Mouse (Mus musculus): ENCODE data around the gene Cutal.
A peak's percentile ranks its signal among the peaks of the same experiment; 100 is the strongest.

Cutal gene

DNA sequence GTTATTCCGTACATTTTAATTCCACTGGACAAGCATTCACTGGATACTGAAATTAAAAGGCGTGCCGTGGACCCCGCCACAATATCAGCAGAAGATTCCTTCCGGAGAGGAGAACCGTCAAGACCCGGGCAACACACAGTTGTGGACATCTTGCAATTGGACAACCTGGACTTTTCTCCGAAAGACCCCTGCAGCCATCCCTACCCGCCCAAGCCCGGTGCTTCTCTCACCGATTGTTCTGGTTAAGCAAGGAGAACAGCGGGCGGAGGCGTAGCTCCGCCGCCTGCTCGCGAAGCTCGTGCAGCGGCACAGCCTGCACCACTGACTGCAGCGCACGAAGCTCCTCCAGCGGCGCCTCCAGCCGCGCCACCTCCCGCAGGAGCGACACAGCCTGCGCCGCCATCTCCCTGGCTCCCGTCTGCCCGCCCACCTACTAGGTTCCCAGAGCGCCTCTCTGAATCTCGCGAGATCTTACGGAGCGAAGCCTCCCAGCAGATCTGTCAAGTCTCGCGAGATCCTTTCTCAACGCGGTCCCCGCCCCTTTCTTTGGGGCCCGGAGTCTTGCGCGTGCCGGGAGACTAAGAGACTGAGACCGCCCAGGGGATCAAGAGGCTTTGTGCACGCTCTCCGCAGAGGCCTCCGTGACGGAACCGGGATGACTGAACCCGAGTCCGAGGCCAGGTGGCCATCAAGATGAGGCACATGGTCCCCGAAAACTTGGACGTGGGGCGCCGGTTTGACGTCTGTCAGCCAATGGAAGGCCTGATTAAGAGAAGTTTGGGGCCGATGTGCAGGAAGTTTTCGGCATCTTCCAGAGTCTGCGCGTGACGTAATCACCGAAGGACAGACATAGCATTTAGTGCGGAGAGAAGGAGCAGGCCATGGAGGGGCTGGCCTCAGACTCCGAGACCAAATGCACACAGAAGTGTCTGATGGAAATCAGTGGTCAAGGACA, 3.4 kb upstream of the Cutal start:
- peak; percentile 5; the same call in 1 of the 2 replicates for TF ChIP-seq GATA4 (IDR thresholded peaks at IDR 0.05; ENCODE audit: insufficient replicate concordance, low read length)

DNA sequence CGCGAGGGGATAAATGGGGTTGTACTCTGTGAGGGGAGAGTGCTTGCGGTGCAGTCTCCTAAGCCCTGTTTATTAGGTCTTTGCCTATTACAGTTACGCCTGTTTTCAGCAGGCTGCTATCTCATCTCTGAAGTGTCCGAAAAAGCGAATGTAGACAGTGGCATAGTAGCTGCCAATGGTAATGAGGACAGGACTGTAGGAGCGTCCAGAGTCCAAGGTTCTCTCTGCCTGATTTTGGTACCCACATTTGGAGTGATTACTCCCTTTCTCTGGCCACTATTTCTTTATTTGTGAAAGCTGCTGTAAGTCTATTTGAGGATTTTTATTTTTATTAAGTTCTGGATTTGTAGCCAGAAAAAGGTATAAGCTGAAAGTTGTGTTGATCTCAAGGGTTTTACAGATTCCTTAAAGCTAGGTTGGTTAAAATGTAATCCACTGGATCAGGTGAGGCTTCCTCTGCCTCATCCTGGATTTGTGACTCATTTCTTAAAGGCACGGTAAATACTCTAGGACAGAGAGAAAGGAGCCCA, 685 bp downstream of the Cutal start, which contains the start of gene Psmd5:
TSS of gene Psmd5 (minus strand) at position 153 of the 530 bp plus-strand sequence.
- no peak for TF ChIP-seq GATA4 (IDR thresholded peaks at IDR 0.05; ENCODE audit: insufficient replicate concordance, low read length)

DNA sequence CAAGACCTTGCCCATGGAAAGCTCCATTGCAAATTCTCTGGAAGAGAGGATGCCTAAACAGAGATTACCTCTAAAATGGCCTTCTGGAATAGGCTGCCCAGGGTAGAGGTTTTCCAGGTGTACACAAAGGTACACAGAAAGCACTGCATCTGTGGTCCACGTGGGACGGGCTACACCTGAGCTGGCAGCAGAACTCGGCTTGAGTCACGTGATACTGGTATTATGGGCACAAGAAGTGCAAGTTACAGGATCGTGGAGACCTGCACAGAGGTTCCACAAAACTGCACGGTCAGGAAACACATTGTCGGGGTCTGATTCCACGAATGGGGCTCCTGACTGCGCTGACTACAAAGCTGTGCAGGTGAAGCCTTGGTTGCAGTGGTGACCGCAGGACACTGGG, 5.9 kb downstream of the Cutal start:
- no peak for TF ChIP-seq GATA4 (IDR thresholded peaks at IDR 0.05; ENCODE audit: insufficient replicate concordance, low read length)

DNA sequence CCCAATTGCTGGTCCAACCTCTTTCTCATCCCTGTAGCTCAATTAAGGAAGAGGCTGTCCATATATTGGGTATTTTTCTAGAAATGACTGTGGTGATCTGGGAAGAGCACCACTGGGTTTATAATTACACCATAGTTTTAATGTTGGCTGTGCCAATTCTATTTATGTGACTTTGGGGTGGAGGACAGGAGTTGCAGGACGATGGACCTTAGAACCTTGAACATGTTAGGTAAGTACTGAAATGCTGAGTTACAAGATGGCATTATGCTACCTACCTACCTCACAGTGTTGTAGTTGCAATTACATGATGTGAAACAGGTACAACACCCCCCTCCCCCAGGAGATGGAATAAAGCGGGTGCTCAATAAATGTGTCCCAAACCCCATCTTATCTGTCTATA, 8.6 kb downstream of the Cutal start:
- TF ChIP-seq GATA4 (IDR thresholded peaks at IDR 0.05; ENCODE audit: insufficient replicate concordance, low read length): no peak

DNA sequence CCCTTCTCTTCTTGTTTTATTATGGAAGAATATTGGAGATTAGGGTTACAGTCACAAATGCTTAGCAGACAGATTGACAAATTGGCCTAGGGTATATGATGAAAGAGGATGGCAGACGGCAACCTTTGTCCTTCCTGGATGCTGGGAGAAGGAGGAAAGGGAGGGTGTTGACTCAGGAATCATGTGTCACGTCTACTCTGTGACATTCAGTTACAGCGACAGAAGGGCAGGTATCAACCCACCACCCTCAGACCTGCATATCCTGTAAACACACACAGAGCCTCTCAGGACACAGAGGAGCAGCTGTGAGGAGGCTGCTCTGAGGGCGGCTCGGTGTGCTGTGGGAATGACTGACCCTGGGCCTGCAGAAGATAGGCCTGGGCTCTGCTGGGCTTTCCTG, 9.0 kb downstream of the Cutal start:
- TF ChIP-seq GATA4 (IDR thresholded peaks at IDR 0.05; ENCODE audit: insufficient replicate concordance, low read length): no peak

DNA sequence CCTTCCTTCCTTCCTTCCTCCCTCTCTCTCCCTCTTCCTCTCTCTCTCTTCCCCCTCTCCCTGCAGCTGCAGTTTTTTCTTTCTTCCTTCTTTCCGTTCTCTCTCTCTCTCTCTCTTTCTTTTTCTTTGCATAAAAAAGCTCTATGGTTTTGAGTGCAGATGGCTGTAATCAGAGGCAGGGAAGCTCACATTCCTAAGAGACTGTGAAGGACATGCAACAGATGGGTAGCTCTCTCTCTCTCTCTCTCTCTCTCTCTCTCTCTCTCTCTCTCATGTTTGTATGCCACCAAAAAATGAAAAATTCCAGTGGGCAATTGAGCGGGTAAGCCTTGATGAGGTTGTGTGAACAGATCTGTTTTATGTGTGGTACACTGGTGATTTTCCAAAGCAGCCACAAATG, 10.0 kb downstream of the Cutal start:
- TF ChIP-seq GATA4 (IDR thresholded peaks at IDR 0.05; ENCODE audit: insufficient replicate concordance, low read length): no peak

DNA sequence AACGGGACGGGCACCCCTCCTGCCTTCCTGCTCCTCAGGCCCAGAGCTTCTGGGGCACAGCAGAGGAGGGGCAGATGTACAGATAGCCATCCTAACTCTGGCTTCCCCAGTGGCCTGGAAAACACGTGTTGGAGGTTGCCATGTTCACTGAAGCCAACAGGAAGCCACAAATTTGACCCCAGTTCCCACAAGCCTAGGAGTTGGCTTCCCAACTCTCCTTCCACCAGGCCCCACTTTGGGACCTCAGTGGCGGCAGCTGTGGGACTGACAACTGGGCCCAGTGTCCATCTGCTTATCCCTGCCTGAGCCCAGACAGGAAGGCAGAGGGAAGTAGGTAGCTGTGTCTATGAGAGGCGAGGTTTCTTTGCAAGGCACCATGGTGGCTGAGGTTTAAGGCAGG, 19.8 kb downstream of the Cutal start:
- no peak for TF ChIP-seq GATA4 (IDR thresholded peaks at IDR 0.05; ENCODE audit: insufficient replicate concordance, low read length)

DNA sequence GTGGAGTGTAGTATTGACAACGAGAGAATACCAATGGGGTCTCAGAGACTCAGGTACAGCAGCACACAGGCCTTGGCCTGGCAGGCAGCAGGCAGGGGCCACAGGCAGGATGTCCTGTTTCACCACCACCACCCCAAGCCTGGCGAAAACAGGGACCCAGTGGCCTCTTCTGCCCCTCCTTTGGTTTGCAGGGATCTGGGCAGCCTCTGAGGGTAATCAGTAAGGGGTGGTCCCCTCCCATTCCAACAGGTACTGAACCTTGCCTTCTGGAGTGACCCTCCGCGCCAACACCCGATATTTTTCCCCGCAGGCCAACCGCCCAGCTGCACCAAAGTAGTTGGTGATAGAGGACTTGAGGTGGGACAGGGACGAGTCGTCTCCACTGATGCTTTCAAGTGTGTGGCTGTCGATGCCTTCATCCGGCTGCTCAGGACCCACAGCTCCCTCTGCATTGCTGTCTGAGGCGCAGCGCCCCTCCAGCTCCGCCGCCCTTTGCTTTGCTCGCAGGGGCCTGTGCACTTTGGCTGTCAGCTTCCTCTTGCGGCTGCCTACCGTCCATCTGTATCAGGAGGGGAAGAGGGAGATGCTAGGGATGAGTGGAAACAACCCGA, 21.4 kb downstream of the Cutal start:
- no peak for TF ChIP-seq GATA4 (IDR thresholded peaks at IDR 0.05; ENCODE audit: insufficient replicate concordance, low read length)

DNA sequence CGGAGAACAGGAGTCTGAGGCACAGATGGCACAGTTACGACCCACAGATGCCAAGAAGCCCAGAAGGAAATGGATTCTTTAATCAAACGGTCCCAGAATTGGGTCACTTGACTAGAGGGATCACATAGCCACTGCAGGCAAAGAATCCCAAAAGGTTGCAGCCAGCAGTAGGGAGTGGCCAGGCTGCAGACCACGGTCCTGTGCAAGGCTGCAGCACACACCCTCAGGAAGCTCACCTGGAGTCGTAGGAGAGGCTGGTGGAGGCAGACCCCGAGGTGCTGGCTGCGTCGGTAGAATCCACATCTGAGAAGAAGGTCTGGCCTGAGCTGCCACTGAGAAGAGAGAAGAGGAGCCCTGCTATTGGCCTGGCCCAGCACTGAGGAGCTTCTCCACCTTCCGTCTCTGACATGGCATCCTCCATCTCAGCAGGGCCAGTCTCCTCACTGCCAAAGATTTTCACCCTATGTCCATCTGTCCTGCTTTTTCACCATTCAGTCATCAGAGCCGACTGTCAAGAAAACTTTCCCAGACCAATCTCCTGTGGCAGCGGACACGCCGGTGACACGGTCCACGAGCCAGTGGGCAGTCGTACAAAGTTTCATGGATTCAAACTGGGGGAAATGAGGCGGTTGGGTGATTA, 22.7 kb downstream of the Cutal start:
- no peak for TF ChIP-seq GATA4 (IDR thresholded peaks at IDR 0.05; ENCODE audit: insufficient replicate concordance, low read length)

DNA sequence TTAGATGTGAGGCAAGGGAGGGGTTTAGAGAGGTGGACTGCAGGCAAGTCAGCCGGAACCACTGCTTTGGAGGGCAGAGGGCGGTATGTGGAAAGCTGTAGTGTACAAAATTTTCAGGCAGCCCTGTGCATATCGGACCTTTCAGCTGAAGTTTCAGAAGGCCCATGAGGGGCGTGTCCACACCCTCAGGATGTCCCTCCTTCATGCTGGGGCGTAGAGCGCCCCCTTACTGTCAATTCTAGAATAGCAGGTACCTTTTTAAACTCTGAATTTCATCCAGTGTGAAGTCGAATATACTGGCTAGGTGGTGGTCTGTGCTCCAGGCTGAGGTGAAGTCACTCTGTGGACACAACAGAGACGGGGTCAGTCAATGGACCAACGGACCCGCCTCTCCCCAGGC, 23.6 kb downstream of the Cutal start:
- TF ChIP-seq GATA4 (IDR thresholded peaks at IDR 0.05; ENCODE audit: insufficient replicate concordance, low read length): no peak

DNA sequence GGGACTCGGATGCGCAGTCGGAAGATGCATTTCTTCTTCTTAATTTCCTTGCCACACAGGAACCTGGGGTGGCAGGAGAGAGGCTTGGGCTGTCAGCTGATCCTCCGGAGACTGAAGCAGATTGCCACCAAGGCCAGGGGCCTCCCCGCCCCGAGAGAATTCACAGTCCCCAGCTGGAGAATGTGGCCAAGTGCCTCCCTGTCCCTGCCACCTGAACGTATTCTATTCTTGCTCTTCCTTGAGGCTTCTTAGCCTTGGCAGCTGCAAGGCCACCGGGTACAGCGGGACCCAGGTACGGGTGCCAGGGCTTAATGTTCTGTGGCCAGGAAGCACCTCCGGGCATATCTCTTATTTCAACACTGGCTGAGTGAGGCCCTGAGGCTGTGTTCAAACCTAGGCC, 25.5 kb downstream of the Cutal start:
- no peak for TF ChIP-seq GATA4 (IDR thresholded peaks at IDR 0.05; ENCODE audit: insufficient replicate concordance, low read length)

DNA sequence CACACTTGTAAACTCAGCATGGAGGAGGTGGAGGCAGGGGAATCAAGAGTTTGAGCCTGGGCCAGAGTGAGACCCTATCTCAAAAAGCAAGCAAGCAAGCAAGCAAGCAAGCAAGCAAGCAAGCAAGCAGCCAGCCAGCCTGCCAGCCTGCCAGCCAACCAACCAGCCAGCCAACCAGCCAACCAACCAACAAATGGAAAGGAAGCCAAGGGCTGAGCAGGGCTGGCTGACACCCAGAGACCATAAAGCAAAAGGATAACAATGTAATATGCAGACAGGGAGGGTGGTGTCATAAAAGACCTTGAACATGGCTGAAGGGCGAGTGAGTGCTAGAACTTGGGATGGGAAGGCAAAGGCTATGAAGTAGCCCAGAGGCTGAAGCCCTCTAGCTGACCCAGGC, 26.2 kb downstream of the Cutal start:
- TF ChIP-seq GATA4 (IDR thresholded peaks at IDR 0.05; ENCODE audit: insufficient replicate concordance, low read length): no peak

DNA sequence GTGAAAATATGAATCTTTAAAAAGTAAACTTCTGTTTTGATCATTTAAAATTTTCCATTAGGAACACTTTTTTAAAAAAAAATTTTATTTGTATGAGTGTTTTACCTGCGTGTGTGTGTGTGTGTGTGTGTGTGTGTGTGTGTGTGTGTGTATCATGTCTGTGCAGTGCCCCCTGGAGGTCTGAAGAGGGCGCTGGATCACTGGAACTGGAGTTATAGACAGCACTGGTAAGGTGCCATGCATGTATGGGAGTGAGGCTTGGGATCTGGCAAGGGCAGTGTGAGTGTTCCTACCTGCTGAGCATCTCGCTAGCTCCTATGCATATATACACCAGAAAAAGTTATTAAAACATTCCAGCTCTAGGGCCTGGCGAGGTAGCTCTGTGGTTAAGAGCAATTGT, 27.5 kb downstream of the Cutal start:
- TF ChIP-seq GATA4 (IDR thresholded peaks at IDR 0.05; ENCODE audit: insufficient replicate concordance, low read length): no peak

DNA sequence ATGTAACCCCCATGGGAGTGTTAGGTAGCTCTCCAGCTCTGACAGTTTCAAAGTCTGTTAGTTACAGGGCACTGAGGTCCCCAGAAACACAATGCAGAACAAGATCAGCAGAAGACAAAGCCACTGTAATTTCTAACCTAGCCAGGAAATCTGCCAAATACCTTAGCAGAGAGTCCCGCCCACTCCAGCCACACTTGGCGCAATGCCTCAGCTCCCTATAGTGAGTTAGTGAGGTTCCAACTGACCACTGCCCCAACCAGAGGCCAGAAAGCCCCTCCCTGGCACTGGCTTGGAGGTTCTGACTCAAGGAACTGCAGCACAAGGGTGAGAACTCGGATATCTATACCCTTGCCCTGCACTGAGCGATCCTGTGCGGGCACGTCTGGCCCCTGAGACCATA, 28.5 kb downstream of the Cutal start:
- no peak for TF ChIP-seq GATA4 (IDR thresholded peaks at IDR 0.05; ENCODE audit: insufficient replicate concordance, low read length)

DNA sequence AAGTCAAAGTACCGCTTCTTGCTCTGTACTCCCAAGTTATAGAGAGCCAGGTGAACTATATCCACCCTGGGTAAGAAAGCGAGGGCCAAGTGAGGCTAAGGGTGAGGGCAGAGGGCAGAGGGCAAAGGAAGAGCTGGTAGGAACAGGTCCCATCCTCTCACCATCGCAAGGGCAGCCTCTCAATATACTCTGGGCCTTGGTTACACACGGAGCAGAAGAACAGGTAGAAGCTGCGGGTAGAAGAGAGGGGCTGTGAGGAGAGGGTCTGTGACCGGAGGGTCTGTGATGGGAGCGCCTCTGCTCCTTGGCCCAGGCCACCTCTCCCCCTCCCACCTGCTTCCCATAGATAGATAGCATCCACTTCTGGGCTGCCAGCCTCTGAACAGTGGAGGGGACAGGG, 29.0 kb downstream of the Cutal start:
- TF ChIP-seq GATA4 (IDR thresholded peaks at IDR 0.05; ENCODE audit: insufficient replicate concordance, low read length): no peak
